ENCODE assay signal across 17 mouse cellular contexts in the genomic region with DNA sequence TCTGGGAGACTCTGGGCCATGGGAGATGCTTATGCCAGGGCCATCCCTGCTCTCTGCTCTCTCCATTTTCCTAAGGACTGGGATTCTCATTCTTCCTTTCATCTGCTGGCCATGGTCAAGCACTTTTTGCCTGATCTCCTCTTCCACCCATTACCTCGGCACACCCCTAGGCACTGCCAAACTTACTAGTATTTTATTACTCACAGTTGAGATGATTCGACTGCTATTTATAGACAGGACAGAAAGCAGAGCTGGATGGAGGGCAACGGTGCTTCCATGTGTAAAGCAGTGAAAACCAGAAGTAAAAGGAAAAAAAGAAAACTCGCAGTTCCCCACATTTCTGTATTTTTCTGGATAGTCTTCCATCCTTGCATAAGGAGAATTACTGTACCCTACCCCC. TPM values are rescaled to one million over a fixed set of nuclear protein-coding genes. Genes with fewer than 3 reads are reported as not detected.
"Had no signal": no experiment of that assay in that cellular context is flagged by ENCODE, and none has a peak within 500 bp of the region (broad histone marks: within the 10 kb centered on the region; RNA-seq: fewer than 3 reads in every experiment).

No protein-coding gene starts in this region.

- H3K36me3 ChIP-seq: midbrain, embryonic 10.5 days; midbrain, embryonic 13.5 days; neural tube, embryonic 13.5 days; neural tube, embryonic 15.5 days had no signal

- H3K4me3 ChIP-seq: midbrain, embryonic 10.5 days; midbrain, embryonic 13.5 days; myocyte; neural tube, embryonic 13.5 days; neural tube, embryonic 15.5 days had no signal

- H3K9ac ChIP-seq: lung, embryonic 14.5 days; midbrain, embryonic 13.5 days; neural tube, embryonic 13.5 days; neural tube, embryonic 15.5 days had no signal

- H3K9me3 ChIP-seq: midbrain, embryonic 10.5 days; midbrain, embryonic 13.5 days; neural tube, embryonic 13.5 days; neural tube, embryonic 15.5 days had no signal

- H3K27ac ChIP-seq: midbrain, embryonic 10.5 days; midbrain, embryonic 13.5 days; neural tube, embryonic 13.5 days; neural tube, embryonic 15.5 days had no signal

- H3K4me2 ChIP-seq: lung, embryonic 14.5 days; midbrain, embryonic 13.5 days; neural tube, embryonic 13.5 days; neural tube, embryonic 15.5 days had no signal

- H3K4me1 ChIP-seq: midbrain, embryonic 10.5 days had no signal

- H3K27me3 ChIP-seq: midbrain, embryonic 13.5 days; neural tube, embryonic 13.5 days; neural tube, embryonic 15.5 days had no signal

- ATAC-seq: midbrain, embryonic 13.5 days; midbrain, embryonic 16.5 days had no signal

- DNase-seq: lung, adult 18-20 months; lung, embryonic 14.5 days; lung, postnatal 10 days; lung, postnatal 4 days; right cerebral cortex, adult 18-20 months; right cerebral cortex, postnatal 25 days; right cerebral cortex, postnatal 4 days; spleen, adult 18-20 months; thymus, adult 18-20 months; thymus, postnatal 14 days; thymus, postnatal 36 days had no signal

RNA-seq across cellular contexts. Expression of a gene that starts 31.0 kb away (rescaled TPM):
- polyA plus RNA-seq: lung, embryonic 14.5 days had no signal
